Mouse (Mus musculus): ENCODE data around the gene Tcp10c.
"Not testable (repeated sequence)": the region's sequence is repeated elsewhere in the genome, so short reads cannot be mapped to it uniquely, and the experiment has no call there.

- TF ChIP-seq CTCF, POLR2A (IDR thresholded peaks at IDR 0.05; ENCODE audit: extremely low read depth, insufficient read depth, low read length): not testable (repeated sequence)
These were observed 24.4 kb upstream of the Tcp10c start for GRCm38 (mm10) chr17:13329967-13330366.
